Mouse (Mus musculus) spleen, postnatal 14 days (tissue): Measurements from ENCODE around the gene Cfap77.

Experiments used
- DNase-seq, 2 experiments: peaks; one replicate each; pipeline ENCODE4 v3.0.0; 2021 to 2022; ENCODE audit warnings: low spot score in 2 of 2

Gene Cfap77

GRCm38 (mm10) chr2:28907691-28908388, 147.0 kb downstream of the Cfap77 start:
- no peak for DNase-seq

GRCm38 (mm10) chr2:28905561-28905960, 149.3 kb downstream of the Cfap77 start:
- DNase-seq, result no peak

- DNase-seq, result no peak
These were observed 150.1 kb downstream of the Cfap77 start for GRCm38 (mm10) chr2:28904786-28905185.

DNA sequence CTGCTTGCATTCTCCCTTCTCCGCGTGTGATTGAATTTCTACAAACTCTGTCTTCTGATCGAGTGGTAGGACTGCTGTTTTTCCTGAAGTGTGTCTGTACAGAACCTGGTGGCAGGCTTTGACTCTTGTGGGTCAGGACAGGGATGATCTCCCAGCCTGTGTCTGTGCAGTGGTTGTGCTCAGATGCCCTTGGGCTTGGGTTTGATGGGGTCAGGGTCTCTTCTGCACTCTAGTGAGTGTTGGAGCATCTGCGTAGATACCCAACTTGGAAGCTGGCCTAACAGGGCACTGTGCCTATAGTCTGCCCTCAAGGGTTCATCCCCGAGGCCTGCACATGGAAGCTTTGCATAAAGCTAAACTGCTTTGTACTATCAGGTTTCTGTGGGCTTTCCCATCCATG, 151.0 kb downstream of the Cfap77 start:
- no peak for DNase-seq

GRCm38 (mm10) chr2:28902291-28902690, 152.6 kb downstream of the Cfap77 start:
- DNase-seq, result no peak

- DNase-seq, result no peak
These were observed 157.4 kb downstream of the Cfap77 start for GRCm38 (mm10) chr2:28897340-28897899.

- DNase-seq, result no peak
These were observed 159.0 kb downstream of the Cfap77 start for GRCm38 (mm10) chr2:28895876-28896275.

DNA sequence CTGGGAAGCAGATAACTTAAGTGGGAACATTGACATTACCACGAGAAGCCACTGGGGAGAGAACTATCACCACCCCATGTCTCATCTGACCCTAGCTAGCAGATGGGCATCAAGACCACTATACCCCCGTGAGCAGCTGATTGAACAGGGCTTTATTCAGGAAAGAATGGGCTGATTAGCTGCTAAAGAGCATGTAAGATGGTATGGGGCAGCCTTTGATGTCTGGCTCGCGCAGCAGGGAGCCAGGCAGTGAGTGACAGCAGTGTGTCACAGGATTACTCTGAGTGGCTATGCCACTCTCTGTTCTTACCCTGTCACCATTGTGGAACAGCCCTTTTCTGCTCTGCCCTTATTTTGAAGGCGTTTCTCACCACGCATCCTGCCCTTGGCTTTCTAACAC, 161.3 kb downstream of the Cfap77 start:
- no peak for DNase-seq

- DNase-seq, result no peak
These were observed 162.1 kb downstream of the Cfap77 start for GRCm38 (mm10) chr2:28892796-28893195.

DNA sequence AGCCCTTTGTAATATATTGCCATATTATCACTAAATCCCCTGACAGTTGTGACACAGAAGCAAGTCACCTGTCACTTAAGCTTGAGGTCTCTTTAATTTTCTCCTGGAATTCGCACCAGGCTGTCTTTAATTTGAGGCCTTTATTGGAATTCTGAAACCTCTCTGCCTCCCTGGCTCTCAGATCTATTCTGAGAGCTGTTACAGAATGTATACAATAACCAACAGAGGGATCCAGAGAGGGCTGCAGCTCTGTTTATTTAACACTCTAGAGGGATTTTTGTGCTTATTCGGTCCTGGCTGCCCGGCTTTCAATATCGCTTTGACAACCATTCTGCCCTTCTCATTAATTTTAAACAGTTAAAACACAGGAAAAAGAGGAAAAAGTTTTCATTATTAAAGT, 170.0 kb downstream of the Cfap77 start:
- no peak for DNase-seq

DNA sequence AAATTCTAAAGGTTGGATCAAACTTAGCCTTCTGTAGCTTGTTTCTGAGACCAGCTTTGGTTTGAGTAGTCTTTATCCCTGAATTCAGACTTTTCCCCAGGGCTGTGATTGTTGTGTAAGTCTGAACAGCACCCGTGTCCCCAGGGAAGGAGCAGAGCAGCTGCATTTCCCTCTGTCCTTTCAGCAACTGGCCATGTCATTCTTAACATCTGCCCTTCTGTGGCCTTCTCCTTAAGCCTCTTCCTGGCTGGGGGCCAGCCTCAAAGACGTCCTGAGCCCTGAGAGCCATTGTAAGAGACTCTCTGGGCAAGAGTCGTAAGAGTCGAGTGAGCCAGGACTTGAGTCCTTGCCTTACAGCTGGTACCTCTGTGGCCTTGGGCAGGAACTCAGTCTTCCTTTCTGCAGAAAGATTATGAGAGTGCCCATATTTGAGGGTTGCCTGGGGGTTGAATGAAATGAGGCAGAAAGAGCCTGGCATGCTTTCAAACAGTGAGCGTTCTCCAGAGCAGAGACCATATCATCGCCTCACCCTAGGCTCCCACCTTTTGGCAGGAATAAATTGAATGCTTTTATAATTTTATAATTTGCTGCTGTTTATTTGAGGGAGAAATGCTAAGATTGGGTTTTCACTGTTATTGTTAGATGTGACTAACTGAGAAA, 171.9 kb downstream of the Cfap77 start:
- no peak for DNase-seq

DNA sequence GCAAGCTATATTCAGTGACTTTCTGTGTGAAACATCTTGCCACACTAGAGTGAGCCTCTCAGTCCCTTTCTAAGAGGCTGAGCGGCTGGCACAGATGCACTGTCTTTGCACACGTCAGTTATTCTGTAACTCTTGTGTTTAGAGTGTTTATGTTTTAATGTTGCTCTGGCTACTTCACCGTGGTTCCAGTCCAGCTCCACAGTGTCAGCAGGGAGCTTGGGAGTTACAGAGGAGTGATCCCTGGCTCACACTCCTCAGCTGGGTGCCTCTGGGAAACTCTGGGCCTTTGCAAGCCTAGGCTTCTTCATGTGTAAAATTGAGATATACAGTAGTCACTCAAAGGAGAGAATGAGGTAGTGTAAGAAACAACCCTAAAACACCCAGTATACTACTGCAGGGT, 172.8 kb downstream of the Cfap77 start:
- no peak for DNase-seq

DNA sequence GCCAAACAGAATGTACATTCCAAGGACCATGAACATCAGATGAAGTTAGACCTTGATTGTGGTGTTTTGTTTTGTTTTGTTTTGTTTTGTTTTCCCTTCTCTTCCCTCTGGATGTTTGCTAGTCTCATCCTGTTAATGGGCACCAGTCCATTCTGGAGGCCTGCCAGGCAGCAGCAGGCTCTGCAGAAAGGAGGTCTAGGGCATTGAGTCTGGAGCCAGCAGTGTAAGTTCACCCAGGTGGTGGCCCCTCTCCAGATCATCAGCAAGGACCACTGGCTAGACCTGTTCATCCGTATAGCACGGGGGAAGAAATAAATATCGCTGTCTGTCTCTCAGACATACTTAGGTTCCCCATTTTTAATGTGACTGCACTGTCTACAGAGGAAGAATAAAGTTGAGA, 173.6 kb downstream of the Cfap77 start:
- DNase-seq, result no peak
